Mouse (Mus musculus) urinary bladder, adult 2 months (tissue): ENCODE data around the gene Cdc5l. TPM values are rescaled to one million over a fixed set of nuclear protein-coding genes. Genes with fewer than 3 reads are reported as not detected.
"Not testable (repeated sequence)": the region's sequence is repeated elsewhere in the genome, so short reads cannot be mapped to it uniquely, and the experiment has no call there.

Experiments
- DNase-seq: peaks from one replicate; pipeline ENCODE4 v3.0.0; 2022; ENCODE audit warnings: low spot score
- polyA plus RNA-seq: library from polyadenylated mRNA; depleted of rRNA; stranded (reverse); fragments of >200 nt; gene quantifications from 2 replicates; pipeline ENCODE4 v1.2.3, GENCODE M21; 2012

Gene Cdc5l
- polyA plus RNA-seq, 1 experiment: 20.3 TPM

GRCm38 (mm10) chr17:45434262-45434590 is 689 bp upstream of the Cdc5l start:
- no peak for DNase-seq

- no peak for DNase-seq
Observed at GRCm38 (mm10) chr17:45432706-45433398, 685 bp downstream of the Cdc5l start.

- no peak for DNase-seq
Observed at GRCm38 (mm10) chr17:45432007-45432406, 1.5 kb downstream of the Cdc5l start.

GRCm38 (mm10) chr17:45417387-45417786 is 16.1 kb downstream of the Cdc5l start:
- DNase-seq: no peak

- DNase-seq: not testable (repeated sequence)
Observed at GRCm38 (mm10) chr17:45411617-45412016, 21.9 kb downstream of the Cdc5l start.

GRCm38 (mm10) chr17:45408719-45409118 is 24.8 kb downstream of the Cdc5l start:
- DNase-seq: no peak

GRCm38 (mm10) chr17:45406281-45406680 is 27.3 kb downstream of the Cdc5l start:
- no peak for DNase-seq

- no peak for DNase-seq
Observed at GRCm38 (mm10) chr17:45403207-45403606, 30.3 kb downstream of the Cdc5l start.

GRCm38 (mm10) chr17:45402601-45403000 is 30.9 kb downstream of the Cdc5l start:
- DNase-seq: no peak

GRCm38 (mm10) chr17:45402126-45402525 is 31.4 kb downstream of the Cdc5l start:
- DNase-seq: no peak

- no peak for DNase-seq
Observed at GRCm38 (mm10) chr17:45401126-45401905, 32.2 kb downstream of the Cdc5l start.

- no peak for DNase-seq
Observed at GRCm38 (mm10) chr17:45398021-45398420, 35.5 kb downstream of the Cdc5l start.

- no peak for DNase-seq
Observed at GRCm38 (mm10) chr17:45397541-45397940, 36.0 kb downstream of the Cdc5l start.

- no peak for DNase-seq
Observed at GRCm38 (mm10) chr17:45394612-45395011, 38.9 kb downstream of the Cdc5l start.

- DNase-seq: no peak
Observed at GRCm38 (mm10) chr17:45393765-45394164, 39.8 kb downstream of the Cdc5l start.

GRCm38 (mm10) chr17:45389896-45390295 is 43.6 kb downstream of the Cdc5l start:
- no peak for DNase-seq

GRCm38 (mm10) chr17:45386986-45387385 is 46.6 kb downstream of the Cdc5l start:
- no peak for DNase-seq

GRCm38 (mm10) chr17:45383305-45383704 is 50.2 kb downstream of the Cdc5l start:
- DNase-seq: no peak

- DNase-seq: no peak
Observed at GRCm38 (mm10) chr17:45379271-45379784, 54.2 kb downstream of the Cdc5l start.

GRCm38 (mm10) chr17:45377323-45377722 is 56.2 kb downstream of the Cdc5l start:
- DNase-seq: no peak

GRCm38 (mm10) chr17:45373987-45374608 is 59.4 kb downstream of the Cdc5l start:
- peak; percentile 68 for DNase-seq

- DNase-seq: no peak
Observed at GRCm38 (mm10) chr17:45371042-45371441, 62.5 kb downstream of the Cdc5l start.

- DNase-seq: no peak
Observed at GRCm38 (mm10) chr17:45370535-45370934, 63.0 kb downstream of the Cdc5l start.
